Mouse (Mus musculus): ENCODE results near the gene Gm20696. TPM values are rescaled to one million over a fixed set of nuclear protein-coding genes. Genes with fewer than 3 reads are reported as not detected.
A peak's percentile ranks its signal among the peaks of the same experiment; 100 is the strongest.

Gm20696 gene
- polyA plus RNA-seq, 1 experiment from 2014 or later: 6.3 TPM

DNA sequence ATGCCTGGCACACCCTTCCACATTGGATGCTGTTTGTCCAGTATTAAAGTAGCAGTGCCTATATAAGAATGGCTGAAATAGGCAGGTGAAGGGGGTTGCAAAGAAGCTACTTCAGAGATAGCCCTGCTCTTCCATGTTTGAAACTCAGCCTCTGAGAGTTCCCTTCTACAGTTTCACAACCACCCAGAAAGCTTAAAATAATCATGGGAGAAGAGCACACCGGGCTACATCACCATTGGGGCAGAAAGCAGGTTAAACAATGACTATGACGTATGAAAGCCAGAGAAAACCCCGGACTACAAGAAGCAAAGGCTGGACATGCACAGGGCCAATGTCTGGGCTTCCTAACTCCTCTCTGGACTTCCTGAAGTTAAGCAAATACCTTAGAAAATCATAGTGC lies 394.4 kb downstream of the Gm20696 start:
- H3K27me3 ChIP-seq (replicated peaks; ENCODE audit: control insufficient read depth, insufficient read depth, low read length): no peaks in the 10 kb centered on the region
- no peaks in the 10 kb centered on the region for H3K36me3 ChIP-seq (ENCODE audit: control insufficient read depth, insufficient read depth)
- no peak overlapping the region for H3K4me2 ChIP-seq (ENCODE audit: low read length)
- no peak overlapping the region for H3K9ac ChIP-seq (replicated peaks; ENCODE audit: low read depth, low read length)
- H3K4me1 ChIP-seq (replicated peaks; ENCODE audit: control insufficient read depth, insufficient read depth, low read length): peaks cover 15% of the 10 kb centered on the region
- H3K27ac ChIP-seq (ENCODE audit: low read length): no peak overlapping the region
- no peak overlapping the region for H3K4me3 ChIP-seq (replicated peaks; ENCODE audit: low read length)
- WGBS: 91% methylated on average over 3 of the region's 3 CpGs
- H3K9me3 ChIP-seq (ENCODE audit: control insufficient read depth, low read length): no peaks in the 10 kb centered on the region
- ATAC-seq: no peak

DNA sequence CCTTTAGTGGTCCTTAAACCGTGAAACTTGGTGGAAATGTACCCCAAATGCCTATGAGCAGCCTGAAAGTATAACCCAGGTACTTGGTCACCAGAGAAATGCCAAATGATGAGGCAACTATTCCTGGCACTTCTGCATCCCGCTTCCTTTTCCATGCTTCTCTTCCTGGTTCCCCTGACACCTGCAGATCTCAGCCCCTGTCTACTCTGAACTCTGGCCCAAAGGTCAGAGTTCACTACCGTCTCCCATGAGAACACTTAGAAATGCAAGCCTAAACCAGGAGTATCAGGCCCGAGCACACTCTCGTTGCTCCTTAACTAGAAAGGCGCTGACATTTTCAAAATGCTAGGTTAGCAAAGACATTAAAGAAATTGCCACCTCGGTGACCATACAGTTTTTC lies 394.9 kb downstream of the Gm20696 start:
- Histone ChIP-seq H3K9me3 (ENCODE audit: control insufficient read depth, low read length) (no peaks in the 10 kb centered on the region), H3K27ac (ENCODE audit: low read length) (no peak overlapping the region)
- ATAC-seq: no peak

DNA sequence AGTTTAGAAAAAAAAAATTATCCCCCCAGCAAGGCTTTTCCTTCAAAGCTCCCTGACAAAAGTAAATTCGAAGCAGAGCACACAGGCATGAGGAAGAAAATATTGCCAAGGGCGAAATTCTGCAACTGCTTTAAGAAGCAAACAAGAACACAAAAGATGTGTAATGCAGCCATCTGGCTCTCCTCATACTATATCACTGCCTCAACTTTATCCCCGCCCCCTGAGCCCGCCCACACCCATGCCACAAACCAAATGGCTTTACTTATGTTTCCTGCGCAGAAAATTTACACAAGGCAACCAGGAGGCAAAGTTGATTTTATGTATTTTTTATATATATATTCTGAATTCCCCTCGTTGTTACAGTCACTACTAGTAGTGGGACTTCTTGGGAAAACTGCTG lies 396.7 kb downstream of the Gm20696 start:
- H3K4me1 ChIP-seq (replicated peaks; ENCODE audit: control insufficient read depth, insufficient read depth, low read length): peaks cover 30% of the 10 kb centered on the region
- H3K9me3 ChIP-seq (ENCODE audit: control insufficient read depth, low read length): no peaks in the 10 kb centered on the region
- H3K9ac ChIP-seq (replicated peaks; ENCODE audit: low read depth, low read length): no peak overlapping the region
- H3K4me3 ChIP-seq (replicated peaks; ENCODE audit: low read length): no peak overlapping the region
- no peak overlapping the region for H3K4me2 ChIP-seq (ENCODE audit: low read length)
- no peak for ATAC-seq
- 70% methylated on average over 6 of the region's 6 CpGs for WGBS
- no peaks in the 10 kb centered on the region for H3K36me3 ChIP-seq (ENCODE audit: control insufficient read depth, insufficient read depth)
- no peaks in the 10 kb centered on the region for H3K27me3 ChIP-seq (replicated peaks; ENCODE audit: control insufficient read depth, insufficient read depth, low read length)
- H3K27ac ChIP-seq (ENCODE audit: low read length): no peak overlapping the region

More for the DNA sequence above, 394.9 kb downstream of the Gm20696 start:
- Histone ChIP-seq H3K4me3 (replicated peaks; ENCODE audit: low read length) (no peak overlapping the region), H3K4me2 (ENCODE audit: low read length) (no peak overlapping the region), H3K9ac (replicated peaks; ENCODE audit: low read depth, low read length) (no peak overlapping the region), H3K27me3 (replicated peaks; ENCODE audit: control insufficient read depth, insufficient read depth, low read length) (no peaks in the 10 kb centered on the region), H3K36me3 (ENCODE audit: control insufficient read depth, insufficient read depth) (no peaks in the 10 kb centered on the region), H3K4me1 (replicated peaks; ENCODE audit: control insufficient read depth, insufficient read depth, low read length) (peaks cover 16% of the 10 kb centered on the region)
- 90% methylated on average over 7 of the region's 7 CpGs for WGBS

DNA sequence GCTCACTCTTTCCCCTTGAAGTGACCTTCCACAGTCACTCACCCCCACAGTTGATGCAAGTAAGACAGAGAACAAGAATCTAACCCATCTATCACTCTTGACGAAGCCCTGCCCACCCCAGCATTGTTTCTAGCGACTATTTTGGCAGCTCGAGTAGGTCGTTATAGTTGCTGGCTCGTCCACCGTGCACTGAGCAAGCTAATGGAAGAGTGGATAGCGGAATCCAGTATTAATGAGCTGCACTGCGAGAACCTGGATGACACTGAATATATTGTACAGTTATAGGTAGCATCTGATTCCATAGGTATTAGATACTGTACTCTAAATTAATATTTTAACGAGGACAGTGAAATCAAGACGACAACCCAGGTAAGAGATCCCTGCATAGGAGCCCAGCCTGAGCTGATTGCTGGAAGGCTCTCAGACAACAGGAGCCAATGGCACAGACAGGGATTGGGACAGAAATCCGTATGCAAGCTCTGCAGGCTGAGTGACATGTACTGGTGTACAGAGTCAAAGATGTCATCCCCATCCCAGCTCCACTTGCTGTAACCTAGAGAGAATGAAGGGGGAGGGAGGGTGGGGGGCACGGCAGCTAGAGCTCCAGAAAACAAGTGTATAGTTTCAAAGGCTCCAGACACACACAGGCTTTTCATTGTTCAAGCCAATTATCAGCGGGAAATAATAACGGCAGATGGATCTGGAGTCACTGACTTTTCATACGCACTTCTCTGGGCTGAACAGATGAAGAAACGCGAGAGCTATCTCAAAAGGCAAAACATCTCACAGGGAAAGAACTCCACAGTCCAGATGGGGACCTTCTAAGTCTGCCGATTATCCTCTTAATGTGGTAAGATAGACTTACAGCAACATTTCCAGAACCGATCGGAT lies 398.2 kb downstream of the Gm20696 start:
- Histone ChIP-seq H3K4me2 (ENCODE audit: low read length) (0 out of 2 replicates have a peak overlapping the region, but pooled peaks have one; percentile 1), H3K9me3 (ENCODE audit: control insufficient read depth, low read length) (no peaks in the 10 kb centered on the region), H3K4me1 (replicated peaks; ENCODE audit: control insufficient read depth, insufficient read depth, low read length) (peaks cover 40% of the 10 kb centered on the region), H3K4me3 (replicated peaks; ENCODE audit: low read length) (no peak overlapping the region), H3K27me3 (replicated peaks; ENCODE audit: control insufficient read depth, insufficient read depth, low read length) (no peaks in the 10 kb centered on the region), H3K36me3 (ENCODE audit: control insufficient read depth, insufficient read depth) (no peaks in the 10 kb centered on the region), H3K9ac (replicated peaks; ENCODE audit: low read depth, low read length) (no peak overlapping the region), H3K27ac (ENCODE audit: low read length) (peak overlapping the region; percentile 3; the same call in 1 of the 2 replicates)
- peak; percentile 19; the same call in 1 of the 2 replicates for ATAC-seq
- 26% methylated on average over 20 of the region's 20 CpGs for WGBS

DNA sequence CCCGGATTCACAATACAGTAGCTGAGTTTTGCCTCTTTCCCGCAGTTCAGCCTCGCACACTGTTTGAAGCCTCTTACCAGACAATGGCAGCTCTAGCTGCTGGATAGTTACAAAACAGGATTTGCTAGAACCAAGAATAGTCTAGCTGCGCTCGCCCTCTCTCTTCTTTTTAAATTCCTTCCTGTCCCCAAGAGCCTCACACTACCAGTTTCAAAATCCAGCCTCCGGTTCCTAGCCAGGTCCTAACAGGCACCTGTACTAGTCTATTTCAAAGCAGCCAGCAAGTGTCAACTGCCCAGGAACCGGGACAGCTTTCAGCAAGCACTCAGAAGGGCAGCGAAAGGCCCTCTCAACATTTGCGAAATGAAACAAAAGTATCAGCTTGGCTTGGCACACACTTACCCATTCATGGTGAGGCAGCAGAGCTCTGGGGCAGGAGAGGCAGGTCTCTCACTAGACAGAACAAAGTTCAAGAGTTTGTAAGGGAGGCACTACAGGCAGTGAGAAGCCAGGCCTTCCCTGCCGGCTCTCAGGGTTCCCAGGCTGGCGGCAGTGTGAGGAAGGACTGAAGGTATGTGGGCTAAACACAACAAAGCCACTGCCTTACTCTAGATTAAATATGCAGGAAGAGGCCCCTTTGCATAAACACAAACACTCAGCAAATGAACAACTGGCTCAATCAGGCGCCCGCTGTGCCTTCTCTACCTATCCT lies 400.5 kb downstream of the Gm20696 start:
- 12% methylated on average over 13 of the region's 13 CpGs for WGBS
- Histone ChIP-seq H3K4me1 (replicated peaks; ENCODE audit: control insufficient read depth, insufficient read depth, low read length) (peaks cover 40% of the 10 kb centered on the region), H3K27ac (ENCODE audit: low read length) (peak overlapping the region; percentile 34), H3K27me3 (replicated peaks; ENCODE audit: control insufficient read depth, insufficient read depth, low read length) (no peaks in the 10 kb centered on the region), H3K4me2 (ENCODE audit: low read length) (peak overlapping the region; percentile 18), H3K36me3 (ENCODE audit: control insufficient read depth, insufficient read depth) (no peaks in the 10 kb centered on the region), H3K4me3 (replicated peaks; ENCODE audit: low read length) (no peak overlapping the region), H3K9ac (replicated peaks; ENCODE audit: low read depth, low read length) (peak overlapping the region; percentile 6), H3K9me3 (ENCODE audit: control insufficient read depth, low read length) (no peaks in the 10 kb centered on the region)
- ATAC-seq: no peak

DNA sequence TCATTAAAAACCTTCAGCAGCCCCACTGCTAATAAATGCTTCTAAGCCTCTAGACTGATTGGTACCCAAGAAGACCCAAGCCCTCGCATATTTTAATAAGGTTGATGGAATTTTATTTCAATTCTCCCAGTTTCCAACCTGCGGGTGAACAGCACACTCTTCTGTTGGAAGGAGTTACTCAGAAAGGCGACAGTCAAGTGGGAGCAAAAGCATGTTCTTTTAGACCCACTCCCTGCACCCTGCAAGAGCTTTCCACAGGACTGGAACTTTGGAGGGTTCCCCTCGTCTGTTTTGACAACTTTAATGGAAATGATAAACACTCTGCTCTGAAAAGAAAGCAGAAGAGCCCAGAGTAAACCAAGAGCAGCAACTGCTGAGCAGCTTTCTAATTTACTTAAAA lies 401.4 kb downstream of the Gm20696 start:
- Histone ChIP-seq H3K36me3 (ENCODE audit: control insufficient read depth, insufficient read depth) (no peaks in the 10 kb centered on the region), H3K9ac (replicated peaks; ENCODE audit: low read depth, low read length) (no peak overlapping the region), H3K27ac (ENCODE audit: low read length) (peak overlapping the region; percentile 34; the same call in 1 of the 2 replicates), H3K4me3 (replicated peaks; ENCODE audit: low read length) (no peak overlapping the region), H3K27me3 (replicated peaks; ENCODE audit: control insufficient read depth, insufficient read depth, low read length) (no peaks in the 10 kb centered on the region), H3K9me3 (ENCODE audit: control insufficient read depth, low read length) (no peaks in the 10 kb centered on the region), H3K4me2 (ENCODE audit: low read length) (no peak overlapping the region), H3K4me1 (replicated peaks; ENCODE audit: control insufficient read depth, insufficient read depth, low read length) (peaks cover 43% of the 10 kb centered on the region)
- 29% methylated on average over 4 of the region's 4 CpGs for WGBS
- ATAC-seq: peak; percentile 47; the same call in 1 of the 2 replicates

DNA sequence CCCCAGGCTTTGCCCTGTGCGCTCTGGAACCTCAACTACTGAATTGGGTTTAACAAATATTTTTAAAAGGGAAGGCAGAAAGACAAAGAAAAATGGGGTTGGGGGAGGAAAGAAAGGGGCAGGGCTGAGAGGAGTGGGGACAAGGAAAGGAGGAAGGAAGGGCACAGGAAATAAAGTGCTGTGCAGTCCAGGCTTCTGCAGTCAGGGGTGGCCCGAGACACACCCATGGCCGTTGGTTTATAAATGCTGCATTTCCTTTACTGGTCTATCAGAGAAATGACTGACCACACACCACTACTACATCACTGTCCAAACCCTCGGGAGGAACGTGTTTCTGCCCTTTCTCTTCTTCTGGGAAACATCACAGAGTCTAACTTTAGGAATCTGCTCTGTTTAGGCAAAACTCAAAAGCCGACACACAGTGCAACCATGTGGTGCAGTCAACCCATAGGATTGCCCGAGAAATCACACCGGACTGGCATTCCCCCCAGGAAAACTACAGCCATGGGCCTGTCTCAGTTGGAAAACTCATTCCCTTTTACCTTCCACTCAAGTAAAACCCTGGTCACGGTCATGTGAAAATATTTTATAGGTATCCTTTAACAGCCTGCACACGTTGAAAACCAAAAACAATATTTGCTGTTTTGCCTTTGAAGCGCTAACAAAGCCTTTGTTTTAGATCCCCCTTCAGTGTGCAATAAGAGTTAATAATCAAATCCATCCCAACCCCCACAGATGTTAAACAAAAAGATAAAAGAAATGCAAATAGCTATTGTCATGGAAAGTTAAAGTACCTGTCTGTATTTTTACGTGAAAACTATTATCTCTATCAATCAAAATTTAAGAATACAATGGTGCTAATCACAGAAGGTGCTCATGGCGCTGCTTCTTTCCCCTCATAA lies 402.2 kb downstream of the Gm20696 start:
- no peak overlapping the region for H3K4me3 ChIP-seq (replicated peaks; ENCODE audit: low read length)
- ATAC-seq: 0 out of 2 replicates have a peak, but pooled peaks have one; percentile 30
- H3K4me1 ChIP-seq (replicated peaks; ENCODE audit: control insufficient read depth, insufficient read depth, low read length): peaks cover 40% of the 10 kb centered on the region
- H3K27ac ChIP-seq (ENCODE audit: low read length): peak overlapping the region; percentile 25; the same call in 1 of the 2 replicates
- 35% methylated on average over 13 of the region's 13 CpGs for WGBS
- no peak overlapping the region for H3K4me2 ChIP-seq (ENCODE audit: low read length)
- H3K27me3 ChIP-seq (replicated peaks; ENCODE audit: control insufficient read depth, insufficient read depth, low read length): no peaks in the 10 kb centered on the region
- no peaks in the 10 kb centered on the region for H3K9me3 ChIP-seq (ENCODE audit: control insufficient read depth, low read length)
- no peaks in the 10 kb centered on the region for H3K36me3 ChIP-seq (ENCODE audit: control insufficient read depth, insufficient read depth)
- no peak overlapping the region for H3K9ac ChIP-seq (replicated peaks; ENCODE audit: low read depth, low read length)

DNA sequence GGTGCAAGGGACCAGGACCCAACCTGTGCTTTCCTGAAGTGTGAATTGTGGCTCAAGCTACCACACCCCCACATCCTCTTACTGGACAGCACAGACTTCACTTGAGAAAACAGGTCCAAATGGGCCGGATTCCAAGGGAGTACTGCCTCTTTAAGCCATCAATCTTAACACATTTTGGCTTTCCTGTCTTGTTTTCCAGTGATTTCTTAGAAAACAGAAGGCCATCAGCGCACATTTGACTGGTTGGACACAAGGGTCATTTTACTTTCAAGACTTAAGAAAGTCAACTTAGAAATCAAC lies 402.8 kb downstream of the Gm20696 start:
- Histone ChIP-seq H3K27ac (ENCODE audit: low read length) (0 out of 2 replicates have a peak overlapping the region, but pooled peaks have one; percentile 28), H3K27me3 (replicated peaks; ENCODE audit: control insufficient read depth, insufficient read depth, low read length) (no peaks in the 10 kb centered on the region), H3K4me3 (replicated peaks; ENCODE audit: low read length) (no peak overlapping the region), H3K9me3 (ENCODE audit: control insufficient read depth, low read length) (no peaks in the 10 kb centered on the region), H3K36me3 (ENCODE audit: control insufficient read depth, insufficient read depth) (no peaks in the 10 kb centered on the region), H3K9ac (replicated peaks; ENCODE audit: low read depth, low read length) (no peak overlapping the region), H3K4me1 (replicated peaks; ENCODE audit: control insufficient read depth, insufficient read depth, low read length) (peaks cover 40% of the 10 kb centered on the region), H3K4me2 (ENCODE audit: low read length) (no peak overlapping the region)
- ATAC-seq: no peak
- WGBS: 51% methylated on average over 2 of the region's 2 CpGs
